Mouse (Mus musculus) urinary bladder, postnatal 25 days (tissue): Measurements from ENCODE around the gene Svs1.

Source experiments
- DNase-seq: peaks from one replicate; pipeline ENCODE4 v3.0.0; 2022; ENCODE audit warnings: low spot score

The Svs1 gene

GRCm38 (mm10) chr6:49011191-49011590, 24.5 kb downstream of the Svs1 start:
- no peak for DNase-seq

GRCm38 (mm10) chr6:49013023-49013422, 26.4 kb downstream of the Svs1 start:
- DNase-seq, result no peak

GRCm38 (mm10) chr6:49013458-49013857, 26.8 kb downstream of the Svs1 start:
- no peak for DNase-seq

GRCm38 (mm10) chr6:49017150-49017549, 30.5 kb downstream of the Svs1 start:
- DNase-seq, result no peak

- no peak for DNase-seq
Measured at GRCm38 (mm10) chr6:49019341-49019740, 32.7 kb downstream of the Svs1 start.

GRCm38 (mm10) chr6:49021141-49022012, 34.7 kb downstream of the Svs1 start:
- DNase-seq, result no peak

GRCm38 (mm10) chr6:49022384-49022783, 35.7 kb downstream of the Svs1 start:
- no peak for DNase-seq

GRCm38 (mm10) chr6:49023315-49023714, 36.7 kb downstream of the Svs1 start:
- DNase-seq, result no peak

GRCm38 (mm10) chr6:49025290-49025689, 38.6 kb downstream of the Svs1 start:
- no peak for DNase-seq

GRCm38 (mm10) chr6:49026496-49026895, 39.8 kb downstream of the Svs1 start:
- no peak for DNase-seq

GRCm38 (mm10) chr6:49028019-49028418, 41.4 kb downstream of the Svs1 start:
- no peak for DNase-seq

GRCm38 (mm10) chr6:49028708-49029107, 42.0 kb downstream of the Svs1 start:
- DNase-seq, result no peak

- no peak for DNase-seq
Measured at GRCm38 (mm10) chr6:49031230-49031629, 44.6 kb downstream of the Svs1 start.

- no peak for DNase-seq
Measured at GRCm38 (mm10) chr6:49032783-49033182, 46.1 kb downstream of the Svs1 start.

GRCm38 (mm10) chr6:49036275-49037267, 49.9 kb downstream of the Svs1 start, which contains the start of gene Gpnmb:
Gene Gpnmb (plus strand): TSS chr6:49036546.
- DNase-seq, result no peak

GRCm38 (mm10) chr6:49037268-49037662, 50.6 kb downstream of the Svs1 start:
- DNase-seq, result no peak

- peak; percentile 69 for DNase-seq
Measured at GRCm38 (mm10) chr6:49039470-49040180, 53.0 kb downstream of the Svs1 start.
